18 mouse cellular contexts compared by ENCODE assay signal in the genomic region with DNA sequence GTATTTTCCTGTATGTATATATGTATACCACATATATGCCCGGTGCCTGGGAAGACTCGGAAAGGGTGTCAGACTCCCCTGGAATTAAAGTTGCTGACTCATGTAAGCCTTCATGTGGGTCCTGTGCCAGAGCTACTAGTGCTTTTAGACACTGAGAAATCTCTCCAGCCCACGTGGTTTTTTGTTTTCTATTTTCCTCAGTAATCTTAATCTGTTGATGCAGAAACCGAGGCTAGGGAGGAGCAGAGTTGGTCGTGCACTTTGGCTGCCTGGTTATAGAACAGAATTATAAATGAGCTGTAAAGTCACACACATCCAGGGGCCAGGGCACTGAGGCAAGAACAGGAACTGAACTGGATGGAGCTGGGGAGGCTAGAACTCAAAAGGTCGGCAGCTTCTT.
DNase-seq lines count a peak whose midpoint lies in the region; ATAC-seq and TF ChIP-seq lines count a peak whose summit lies in the region.
"Had no signal": no experiment of that assay in that cellular context is flagged by ENCODE, and none has a peak within 500 bp of the region (broad histone marks: within the 10 kb centered on the region; RNA-seq: fewer than 3 reads in every experiment).

No protein-coding gene starts in this region.

- TF ChIP-seq EP300 in lung, postnatal 0 days (IDR thresholded peaks at IDR 0.05): no peak

- DNase-seq in gastrocnemius, adult 18-20 months (ENCODE audit: low spot score): peak; percentile 49
- DNase-seq in gastrocnemius, postnatal 10 days: no peak
- no peak for DNase-seq in lung, postnatal 0 days (ENCODE audit: low spot score)
- DNase-seq in lung, postnatal 10 days: no peak
- peak; percentile 59 to 85 for DNase-seq in kidney, postnatal 25 days
- DNase-seq in cerebellum, postnatal 14 days: no peak
- DNase-seq: cerebellum, adult 18-20 months had no signal

- no peak for TF ChIP-seq CTCF in lung, postnatal 0 days (IDR thresholded peaks at IDR 0.05)

- H3K4me1 ChIP-seq in intestine, embryonic 15.5 days (replicated peaks): no peaks in the 10 kb centered on the region
- no peaks in the 10 kb centered on the region for H3K4me1 ChIP-seq in intestine, embryonic 16.5 days (ENCODE audit: control insufficient read depth, insufficient read depth, low read length)
- H3K4me1 ChIP-seq in lung, postnatal 0 days (ENCODE audit: insufficient read depth, low read depth, low read length): no peaks in the 10 kb centered on the region
- H3K4me1 ChIP-seq: forebrain, embryonic 10.5 days; limb, embryonic 12.5 days; midbrain, embryonic 10.5 days had no signal

- H3K9ac ChIP-seq in intestine, embryonic 15.5 days: no peak overlapping the region
- no peak overlapping the region for H3K9ac ChIP-seq in intestine, embryonic 16.5 days (ENCODE audit: low read depth, low read length)
- no peak overlapping the region for H3K9ac ChIP-seq in lung, postnatal 0 days (replicated peaks; ENCODE audit: low read depth)
- H3K9ac ChIP-seq: heart, embryonic 13.5 days; limb, embryonic 12.5 days; liver, embryonic 14.5 days had no signal

- H3K4me2 ChIP-seq in intestine, embryonic 15.5 days (replicated peaks): no peak overlapping the region
- H3K4me2 ChIP-seq in intestine, embryonic 16.5 days (ENCODE audit: low read depth, low read length): no peak overlapping the region
- H3K4me2 ChIP-seq in lung, postnatal 0 days (replicated peaks; ENCODE audit: low read depth, low read length): no peak overlapping the region
- H3K4me2 ChIP-seq: heart, embryonic 13.5 days; limb, embryonic 12.5 days had no signal

- no peaks in the 10 kb centered on the region for H3K27me3 ChIP-seq in intestine, embryonic 15.5 days (replicated peaks)
- H3K27me3 ChIP-seq in intestine, embryonic 16.5 days (replicated peaks; ENCODE audit: control insufficient read depth, insufficient read depth, low read length): no peaks in the 10 kb centered on the region
- H3K27me3 ChIP-seq in lung, postnatal 0 days (replicated peaks; ENCODE audit: insufficient read depth, low read length): no peaks in the 10 kb centered on the region
- H3K27me3 ChIP-seq: heart, embryonic 13.5 days; limb, embryonic 12.5 days had no signal

- WGBS in intestine, embryonic 15.5 days: 74% methylated on average over 6 of the region's 6 CpGs
- 72% methylated on average over 6 of the region's 6 CpGs for WGBS in intestine, embryonic 16.5 days
- WGBS in lung, postnatal 0 days: 60% methylated on average over 6 of the region's 6 CpGs

- H3K27ac ChIP-seq in intestine, embryonic 15.5 days: no peak overlapping the region
- no peak overlapping the region for H3K27ac ChIP-seq in intestine, embryonic 16.5 days (ENCODE audit: low read length)
- no peak overlapping the region for H3K27ac ChIP-seq in lung, postnatal 0 days (ENCODE audit: low read length)
- H3K27ac ChIP-seq: forebrain, embryonic 10.5 days; heart, embryonic 13.5 days; limb, embryonic 12.5 days; liver, embryonic 14.5 days; macrophage; midbrain, embryonic 10.5 days; stomach, postnatal 0 days had no signal

- H3K4me3 ChIP-seq in intestine, embryonic 15.5 days (replicated peaks): no peak overlapping the region
- no peak overlapping the region for H3K4me3 ChIP-seq in intestine, embryonic 16.5 days (ENCODE audit: low read length)
- no peak overlapping the region for H3K4me3 ChIP-seq in lung, postnatal 0 days (ENCODE audit: low read depth, low read length)
- H3K4me3 ChIP-seq: forebrain, embryonic 10.5 days; heart, embryonic 13.5 days; limb, embryonic 12.5 days; midbrain, embryonic 10.5 days had no signal

- no peaks in the 10 kb centered on the region for H3K36me3 ChIP-seq in intestine, embryonic 15.5 days
- no peaks in the 10 kb centered on the region for H3K36me3 ChIP-seq in intestine, embryonic 16.5 days (ENCODE audit: control insufficient read depth, insufficient read depth, low read length)
- no peaks in the 10 kb centered on the region for H3K36me3 ChIP-seq in lung, postnatal 0 days (ENCODE audit: insufficient read depth, low read length)
- H3K36me3 ChIP-seq: forebrain, embryonic 10.5 days; heart, embryonic 13.5 days; limb, embryonic 12.5 days; midbrain, embryonic 10.5 days had no signal

- peak; percentile 7; the same call in 1 of the 2 replicates for ATAC-seq in intestine, embryonic 15.5 days
- no peak; the same call in 1 of the 2 replicates for ATAC-seq in intestine, embryonic 16.5 days
- 0 out of 2 replicates have a peak, but pooled peaks have one; percentile 21 for ATAC-seq in lung, postnatal 0 days
- ATAC-seq: activated CD4-positive, CD25-positive, alpha-beta regulatory T cell, adult 4 months; CD4-positive, CD25-positive, alpha-beta regulatory T cell, adult 4 months had no signal

- no peaks in the 10 kb centered on the region for H3K9me3 ChIP-seq in intestine, embryonic 15.5 days
- H3K9me3 ChIP-seq in intestine, embryonic 16.5 days (ENCODE audit: control insufficient read depth, low read length): no peaks in the 10 kb centered on the region
- no peaks in the 10 kb centered on the region for H3K9me3 ChIP-seq in lung, postnatal 0 days (ENCODE audit: low read length)
- H3K9me3 ChIP-seq: forebrain, embryonic 10.5 days; heart, embryonic 13.5 days; limb, embryonic 12.5 days; midbrain, embryonic 10.5 days had no signal

Comparison
In these comparisons a context has a peak if more than half of its experiments do, and no peak if none do; other contexts are left out.
1. DNase-seq: peak in gastrocnemius, adult 18-20 months (single experiment) and kidney, postnatal 25 days (2 of 2); none in gastrocnemius, postnatal 10 days (single experiment), lung, postnatal 0 days (single experiment), lung, postnatal 10 days (single experiment) and cerebellum, postnatal 14 days (0 of 2).